Mouse (Mus musculus) myocyte (in vitro differentiated cells): Measurements from ENCODE around the gene Trak1.

ENCODE experiments used
- MAX ChIP-seq: IDR thresholded peaks from one replicate; pipeline ENCODE4 v1.6.1; 2011; ENCODE audit warnings: low read depth, mild to moderate bottlenecking, control low read depth
- POLR2A ChIP-seq: IDR thresholded peaks from one replicate; pipeline ENCODE4 v1.6.1; 2011; ENCODE audit warnings: low read depth, mild to moderate bottlenecking, control low read depth, moderate library complexity; ENCODE audit not compliant: insufficient read length
- USF1 ChIP-seq: IDR thresholded peaks from one replicate; pipeline ENCODE4 v1.6.1; 2011; ENCODE audit warnings: low read depth, mild to moderate bottlenecking, control low read depth, moderate library complexity

GRCm38 (mm10) chr9:121286325-121286901 is 10.9 kb upstream of the Trak1 start:
- no peak for TF ChIP-seq POLR2A
- TF ChIP-seq MAX = no peak
- no peak for TF ChIP-seq USF1
